Mouse (Mus musculus): ENCODE results near the gene Wdr37. TPM values are rescaled to one million over a fixed set of nuclear protein-coding genes. Genes with fewer than 3 reads are reported as not detected.
"Not testable (repeated sequence)": the region's sequence is repeated elsewhere in the genome, so short reads cannot be mapped to it uniquely, and the experiment has no call there.

The Wdr37 gene
- polyA plus RNA-seq (2012; rRNA removed), result 61.2 and 62.4 TPM in 2 replicates

GRCm38 (mm10) chr13:8871314-8871962, at the start of gene Wdr37:
Gene Wdr37, minus strand, starts transcription at chr13:8871909.
- TF ChIP-seq CTCF (IDR thresholded peaks at IDR 0.05; ENCODE audit: borderline replicate concordance, insufficient read depth, low read depth, low read length), result no peak
- peak; percentile 35; the same call in 1 of the 2 replicates for TF ChIP-seq POLR2A (IDR thresholded peaks at IDR 0.05; ENCODE audit: borderline replicate concordance, insufficient read depth, low read length)
- WGBS, result under 1% methylated on average over 18 of the region's 18 CpGs

DNA sequence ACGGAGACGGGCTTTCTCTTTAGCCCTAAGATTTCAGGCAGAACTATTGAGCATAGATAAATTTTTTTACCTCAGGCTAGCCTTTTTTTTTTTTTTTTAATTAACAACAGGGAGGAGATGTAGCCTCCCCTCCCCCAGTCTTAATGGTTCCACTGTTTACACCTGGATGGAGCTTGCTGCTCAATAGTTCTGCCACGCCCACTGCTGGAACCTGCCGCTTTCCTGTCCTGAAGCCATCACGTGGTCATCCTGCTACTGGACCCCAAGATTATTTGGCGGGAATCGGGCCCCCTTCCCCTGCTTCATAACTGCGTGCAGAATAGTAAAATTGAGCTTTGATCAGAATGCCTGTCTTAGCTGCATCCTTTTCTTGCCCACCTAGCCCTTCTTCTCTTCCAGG, 42.2 kb upstream of the Wdr37 start:
- H3K27me3 ChIP-seq (ENCODE audit: control insufficient read depth, insufficient read depth, low read length); H3K27ac ChIP-seq (ENCODE audit: insufficient read depth, low read length); DNase-seq; H3K4me3 ChIP-seq (replicated peaks; ENCODE audit: insufficient read depth, low read depth, low read length); H3K4me1 ChIP-seq (ENCODE audit: control insufficient read depth, insufficient read depth, low read length): not testable (repeated sequence)
- 94% methylated on average over 8 of the region's 8 CpGs for WGBS

More at GRCm38 (mm10) chr13:8871314-8871962, at the start of gene Wdr37:
- peak; percentile 68 to 88 for DNase-seq
- Histone ChIP-seq H3K4me1 (ENCODE audit: control insufficient read depth, insufficient read depth, low read length) (no peaks in the 10 kb centered on the region), H3K4me3 (replicated peaks; ENCODE audit: insufficient read depth, low read depth, low read length) (peak within 1 kb of the TSS; percentile 99), H3K27me3 (ENCODE audit: control insufficient read depth, insufficient read depth, low read length) (no peaks in the 10 kb centered on the region), H3K27ac (ENCODE audit: insufficient read depth, low read length) (peak within 1 kb of the TSS; percentile 97)

GRCm38 (mm10) chr13:8905986-8906385, 34.3 kb upstream of the Wdr37 start:
- 92% methylated on average over 2 of the region's 2 CpGs for WGBS

DNA sequence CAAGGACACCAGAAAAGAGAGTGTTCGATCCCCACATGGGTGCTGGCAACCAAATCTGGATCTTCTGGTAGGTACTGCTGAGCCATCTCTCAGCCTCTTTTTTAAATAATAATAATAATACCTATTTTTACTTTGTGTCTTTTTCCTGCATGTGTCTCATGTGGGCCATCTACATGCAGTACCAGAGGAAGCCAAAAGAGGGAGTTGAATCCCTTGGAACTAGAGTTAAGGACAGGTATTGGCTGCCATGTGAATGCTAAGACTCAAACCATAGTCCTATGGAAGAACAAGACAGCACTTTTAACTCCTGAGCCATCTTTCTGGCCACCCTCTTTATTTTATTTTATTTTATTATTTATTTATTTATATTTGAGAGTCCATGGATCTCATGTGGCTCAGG, 16.9 kb upstream of the Wdr37 start:
- DNase-seq, result no peak
- Histone ChIP-seq H3K4me3 (replicated peaks; ENCODE audit: insufficient read depth, low read depth, low read length) (no peak overlapping the region), H3K27me3 (ENCODE audit: control insufficient read depth, insufficient read depth, low read length) (no peaks in the 10 kb centered on the region; the same call in 1 of the 2 replicates), H3K27ac (ENCODE audit: insufficient read depth, low read length) (no peak overlapping the region), H3K4me1 (ENCODE audit: control insufficient read depth, insufficient read depth, low read length) (no peaks in the 10 kb centered on the region)
- WGBS, result 95% methylated on average over 1 of the region's 1 CpGs
- TF ChIP-seq POLR2A (IDR thresholded peaks at IDR 0.05; ENCODE audit: borderline replicate concordance, insufficient read depth, low read length) (no peak), CTCF (IDR thresholded peaks at IDR 0.05; ENCODE audit: borderline replicate concordance, insufficient read depth, low read depth, low read length) (no peak)

More at GRCm38 (mm10) chr13:8905986-8906385, 34.3 kb upstream of the Wdr37 start:
- H3K27ac ChIP-seq (ENCODE audit: insufficient read depth, low read length); H3K4me3 ChIP-seq (replicated peaks; ENCODE audit: insufficient read depth, low read depth, low read length); H3K27me3 ChIP-seq (ENCODE audit: control insufficient read depth, insufficient read depth, low read length); DNase-seq; H3K4me1 ChIP-seq (ENCODE audit: control insufficient read depth, insufficient read depth, low read length): not testable (repeated sequence)

DNA sequence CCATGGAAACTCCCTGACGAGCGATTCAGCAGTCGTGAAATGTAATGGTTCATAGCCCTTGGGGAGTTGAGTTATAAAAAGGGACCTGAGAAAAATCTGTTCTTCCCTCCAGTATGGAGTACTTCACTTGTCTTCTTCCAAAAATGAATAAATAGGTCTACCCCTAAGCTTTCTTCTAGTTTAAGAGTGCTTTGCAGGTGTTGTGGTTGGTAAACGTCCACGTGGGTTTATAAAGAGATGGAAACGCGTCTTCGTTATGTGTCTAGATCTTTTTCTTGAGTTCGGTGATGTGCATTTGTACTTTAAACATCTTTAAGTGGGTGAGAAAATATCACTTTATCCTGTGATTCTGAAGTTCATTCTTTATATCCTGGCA, 14.5 kb upstream of the Wdr37 start:
- peak overlapping the region; percentile 62; the same call in 1 of the 2 replicates for H3K27ac ChIP-seq (ENCODE audit: insufficient read depth, low read length)
- no peaks in the 10 kb centered on the region for H3K27me3 ChIP-seq (ENCODE audit: control insufficient read depth, insufficient read depth, low read length)
- peak overlapping the region; percentile 87 for H3K4me3 ChIP-seq (replicated peaks; ENCODE audit: insufficient read depth, low read depth, low read length)
- 3% methylated on average over 9 of the region's 9 CpGs for WGBS
- no peaks in the 10 kb centered on the region for H3K4me1 ChIP-seq (ENCODE audit: control insufficient read depth, insufficient read depth, low read length)
- DNase-seq, result no peak
- TF ChIP-seq POLR2A (IDR thresholded peaks at IDR 0.05; ENCODE audit: borderline replicate concordance, insufficient read depth, low read length) (no peak), CTCF (IDR thresholded peaks at IDR 0.05; ENCODE audit: borderline replicate concordance, insufficient read depth, low read depth, low read length) (no peak)

- Histone ChIP-seq H3K4me3 (replicated peaks; ENCODE audit: insufficient read depth, low read depth, low read length) (peak within 1 kb of the TSS; percentile 87), H3K27me3 (ENCODE audit: control insufficient read depth, insufficient read depth, low read length) (no peaks in the 10 kb centered on the region), H3K27ac (ENCODE audit: insufficient read depth, low read length) (peak within 1 kb of the TSS; percentile 92), H3K4me1 (ENCODE audit: control insufficient read depth, insufficient read depth, low read length) (no peaks in the 10 kb centered on the region)
- peak; percentile 97 to 99 for DNase-seq
- TF ChIP-seq POLR2A (IDR thresholded peaks at IDR 0.05; ENCODE audit: borderline replicate concordance, insufficient read depth, low read length) (peak; percentile 76; the same call in 1 of the 2 replicates), CTCF (IDR thresholded peaks at IDR 0.05; ENCODE audit: borderline replicate concordance, insufficient read depth, low read depth, low read length) (no peak)
- under 1% methylated on average over 46 of the region's 46 CpGs for WGBS
Measured at GRCm38 (mm10) chr13:8885445-8886184, 13.9 kb upstream of the Wdr37 start, which contains the start of gene Idi1. Gene Idi1, plus strand, starts transcription at chr13:8885501.

DNA sequence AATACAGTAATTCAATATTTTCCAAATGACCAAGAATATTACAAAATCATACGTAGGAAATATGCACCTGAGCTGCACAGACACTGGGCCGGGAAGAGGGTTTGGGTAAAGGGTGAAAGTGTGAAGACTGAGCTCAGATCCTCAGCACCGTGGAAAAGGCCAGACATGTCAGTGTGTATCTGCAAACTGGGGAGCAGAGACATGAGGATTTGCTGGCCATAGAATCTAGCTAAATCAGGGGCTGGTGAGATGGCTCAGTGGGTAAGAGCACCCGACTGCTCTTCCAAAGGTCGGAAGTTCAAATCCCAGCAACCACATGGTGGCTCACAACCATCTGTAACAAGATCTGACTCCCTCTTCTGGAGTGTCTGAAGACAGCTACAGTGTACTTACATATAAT, 12.2 kb upstream of the Wdr37 start:
- not testable (repeated sequence) for H3K4me1 ChIP-seq (ENCODE audit: control insufficient read depth, insufficient read depth, low read length); H3K27me3 ChIP-seq (ENCODE audit: control insufficient read depth, insufficient read depth, low read length); H3K4me3 ChIP-seq (replicated peaks; ENCODE audit: insufficient read depth, low read depth, low read length); H3K27ac ChIP-seq (ENCODE audit: insufficient read depth, low read length); DNase-seq
- 80% methylated on average over 5 of the region's 5 CpGs for WGBS

GRCm38 (mm10) chr13:8881611-8882010, 9.9 kb upstream of the Wdr37 start:
- Histone ChIP-seq H3K4me1 (ENCODE audit: control insufficient read depth, insufficient read depth, low read length) (no peaks in the 10 kb centered on the region), H3K27ac (ENCODE audit: insufficient read depth, low read length) (no peak overlapping the region), H3K27me3 (ENCODE audit: control insufficient read depth, insufficient read depth, low read length) (no peaks in the 10 kb centered on the region), H3K4me3 (replicated peaks; ENCODE audit: insufficient read depth, low read depth, low read length) (no peak overlapping the region)
- no peak for TF ChIP-seq POLR2A (IDR thresholded peaks at IDR 0.05; ENCODE audit: borderline replicate concordance, insufficient read depth, low read length)
- no peak for TF ChIP-seq CTCF (IDR thresholded peaks at IDR 0.05; ENCODE audit: borderline replicate concordance, insufficient read depth, low read depth, low read length)
- no peak for DNase-seq
- 64% methylated on average over 3 of the region's 3 CpGs for WGBS

Data from cerebellum, adult 2 months (tissue).